Mouse (Mus musculus): ENCODE results near the gene Mindy4. TPM values are rescaled to one million over a fixed set of nuclear protein-coding genes. Genes with fewer than 3 reads are reported as not detected.

Gene Mindy4
- total RNA-seq, 2 experiments from 2014 or later = 13.4 to 13.7 TPM

DNA sequence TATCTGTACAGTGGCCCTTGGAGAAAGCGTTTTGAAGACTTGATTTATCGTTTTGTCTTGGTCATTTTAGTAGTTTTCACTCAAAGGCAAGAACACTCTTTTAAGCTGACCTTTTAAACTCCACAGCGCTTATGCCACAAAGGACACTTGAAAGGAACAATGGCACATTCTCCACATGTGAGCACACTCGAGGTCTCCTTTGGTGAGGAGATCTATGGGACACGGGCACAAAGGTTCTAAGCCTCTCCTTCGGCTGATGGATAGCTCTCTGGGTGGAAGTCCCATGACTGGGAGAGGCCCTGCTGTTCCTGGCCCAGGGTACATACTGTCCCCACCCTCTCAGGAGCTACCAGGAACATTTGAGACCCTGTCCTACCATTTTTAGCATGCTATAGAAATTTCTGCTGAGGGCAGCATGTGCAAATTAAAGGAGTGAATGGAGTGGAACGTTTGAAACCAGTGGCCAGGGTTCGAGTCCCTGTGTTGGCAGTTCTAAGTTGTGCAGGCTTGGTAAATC, 49.6 kb downstream of the Mindy4 start:
- no peak for DNase-seq (ENCODE audit: extremely low spot score in 1 of 2, low spot score in 1 of 2)

DNA sequence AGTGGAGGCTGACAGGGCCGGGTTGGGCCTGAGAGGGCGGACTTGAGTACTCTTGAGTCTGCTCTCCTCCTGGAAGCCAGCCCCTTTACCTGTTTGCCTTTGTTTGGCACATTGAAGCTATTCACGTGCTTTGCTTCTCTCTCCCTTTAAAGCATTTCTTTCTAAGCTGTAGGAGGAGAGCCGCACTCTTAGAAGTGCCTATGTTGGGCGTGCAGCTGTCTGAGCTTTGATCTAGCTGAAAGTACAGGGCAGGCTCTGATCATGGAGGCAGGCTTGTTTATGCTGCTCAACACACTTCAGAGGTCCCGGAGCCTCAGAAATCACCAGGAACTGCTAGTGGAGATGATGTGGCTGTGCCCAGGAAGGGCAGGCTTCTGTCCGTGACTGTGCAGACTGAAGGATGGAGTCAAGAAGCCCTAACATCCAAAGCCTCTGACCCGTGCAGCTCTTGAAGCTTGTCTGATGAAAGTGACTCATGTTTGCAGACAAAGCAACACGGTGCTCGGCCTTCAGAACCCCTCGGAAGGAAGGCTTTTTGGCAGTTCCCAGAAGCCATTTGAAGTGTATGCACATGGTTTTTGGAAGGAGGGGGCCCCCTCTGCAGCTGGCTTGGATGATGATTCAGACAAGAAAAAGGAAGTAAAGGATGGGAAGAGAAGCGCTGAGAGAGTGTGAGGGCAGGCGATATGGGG, 53.5 kb downstream of the Mindy4 start:
- no peak for DNase-seq (ENCODE audit: extremely low spot score in 1 of 2, low spot score in 1 of 2)

- DNase-seq (ENCODE audit: extremely low spot score in 1 of 2, low spot score in 1 of 2) = no peak
These were observed 54.1 kb downstream of the Mindy4 start for GRCm38 (mm10) chr6:55257246-55257645.

GRCm38 (mm10) chr6:55258428-55259325, 55.5 kb downstream of the Mindy4 start:
- DNase-seq (ENCODE audit: extremely low spot score in 1 of 2, low spot score in 1 of 2) = no peak

DNA sequence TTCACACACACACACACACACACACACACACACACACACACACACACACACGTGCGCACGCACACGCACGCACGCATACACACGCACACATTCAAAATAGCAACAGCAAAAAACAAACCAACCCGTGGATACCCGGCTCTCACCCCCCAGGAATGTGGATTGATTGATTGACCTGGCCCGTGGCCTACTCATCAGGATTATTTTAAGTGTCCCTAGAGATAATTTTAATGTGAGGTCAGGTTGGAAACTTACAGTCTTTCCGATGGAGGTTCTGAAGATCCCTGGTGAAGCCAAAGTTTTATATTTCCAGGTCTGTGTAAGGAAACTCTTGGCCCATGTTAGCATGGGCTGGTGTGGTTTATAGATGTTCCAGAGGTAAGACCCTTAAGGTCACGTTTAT, 59.0 kb downstream of the Mindy4 start:
- no peak for DNase-seq (ENCODE audit: extremely low spot score in 1 of 2, low spot score in 1 of 2)

GRCm38 (mm10) chr6:55263490-55264046, 60.4 kb downstream of the Mindy4 start:
- no peak for DNase-seq (ENCODE audit: extremely low spot score in 1 of 2, low spot score in 1 of 2)

GRCm38 (mm10) chr6:55264741-55265366, 61.7 kb downstream of the Mindy4 start:
- no peak for DNase-seq (ENCODE audit: extremely low spot score in 1 of 2, low spot score in 1 of 2)

DNA sequence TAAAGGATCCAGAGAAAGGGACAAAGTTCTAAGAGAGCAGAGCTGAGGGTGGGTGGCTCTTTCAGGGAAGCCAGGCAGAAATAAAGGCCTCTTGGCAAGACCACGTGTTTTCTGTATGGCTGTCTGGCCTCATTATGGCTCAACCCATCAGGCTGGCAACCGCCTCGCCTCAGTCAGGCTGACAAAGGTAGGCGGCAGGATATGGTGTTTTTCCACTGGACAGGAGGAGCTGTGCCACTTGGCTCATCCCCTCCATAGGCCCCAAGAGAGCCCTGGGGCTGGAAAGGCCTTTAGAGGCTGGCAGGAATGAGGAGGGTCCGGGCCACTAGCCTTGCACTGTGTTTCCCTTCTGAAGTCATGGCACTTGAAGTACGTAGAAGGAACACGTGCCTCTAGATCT, 69.8 kb downstream of the Mindy4 start:
- no peak for DNase-seq (ENCODE audit: extremely low spot score in 1 of 2, low spot score in 1 of 2)

DNA sequence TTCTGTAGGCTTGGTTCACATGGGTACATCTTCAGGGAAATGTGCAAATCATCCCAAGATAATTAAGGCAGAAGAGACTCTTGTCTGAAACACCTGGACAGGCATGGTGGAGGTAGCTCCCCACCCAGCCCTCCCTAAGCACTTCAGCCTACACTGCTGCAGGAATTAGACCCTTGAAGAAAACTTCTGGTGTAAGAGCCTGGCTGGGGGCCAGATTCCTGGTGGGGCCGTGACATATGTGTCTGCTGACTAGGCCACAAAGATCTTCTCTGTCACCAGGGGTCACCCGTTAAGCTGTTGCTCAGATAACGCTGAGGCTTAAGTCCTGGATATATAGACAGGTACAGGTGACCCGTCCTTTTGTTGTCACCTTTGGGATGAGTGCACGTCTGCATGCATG, 70.3 kb downstream of the Mindy4 start:
- DNase-seq (ENCODE audit: extremely low spot score in 1 of 2, low spot score in 1 of 2) = no peak

- DNase-seq (ENCODE audit: extremely low spot score in 1 of 2, low spot score in 1 of 2) = no peak
These were observed 71.8 kb downstream of the Mindy4 start for GRCm38 (mm10) chr6:55275000-55275399.

GRCm38 (mm10) chr6:55275786-55276185, 72.6 kb downstream of the Mindy4 start:
- DNase-seq (ENCODE audit: extremely low spot score in 1 of 2, low spot score in 1 of 2) = no peak

GRCm38 (mm10) chr6:55276692-55277282, 73.6 kb downstream of the Mindy4 start:
- no peak for DNase-seq (ENCODE audit: extremely low spot score in 1 of 2, low spot score in 1 of 2)

- DNase-seq (ENCODE audit: extremely low spot score in 1 of 2, low spot score in 1 of 2) = no peak
These were observed 74.9 kb downstream of the Mindy4 start for GRCm38 (mm10) chr6:55278086-55278485.

- DNase-seq (ENCODE audit: extremely low spot score in 1 of 2, low spot score in 1 of 2) = no peak
These were observed 75.3 kb downstream of the Mindy4 start for GRCm38 (mm10) chr6:55278520-55278919.

DNA sequence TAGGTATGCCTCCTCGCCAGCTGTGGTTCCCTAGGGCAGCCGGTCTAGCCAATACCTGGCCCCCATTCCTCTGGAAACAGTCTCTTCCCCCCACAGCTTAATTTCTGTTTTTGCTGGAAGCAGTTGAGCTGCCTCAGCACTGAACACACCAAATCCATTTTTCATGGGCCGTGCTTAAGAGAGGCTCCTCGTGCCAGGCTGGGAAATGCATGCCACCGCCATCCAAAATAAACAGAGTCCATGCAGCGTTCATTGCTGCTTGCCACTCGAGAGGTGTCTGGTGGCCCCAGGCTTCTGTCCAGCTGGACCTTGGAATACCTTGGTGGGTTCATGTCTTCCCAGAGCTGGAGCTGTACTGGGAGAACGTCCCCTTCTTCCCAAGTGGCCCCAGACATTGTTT, 77.8 kb downstream of the Mindy4 start:
- no peak for DNase-seq (ENCODE audit: extremely low spot score in 1 of 2, low spot score in 1 of 2)

DNA sequence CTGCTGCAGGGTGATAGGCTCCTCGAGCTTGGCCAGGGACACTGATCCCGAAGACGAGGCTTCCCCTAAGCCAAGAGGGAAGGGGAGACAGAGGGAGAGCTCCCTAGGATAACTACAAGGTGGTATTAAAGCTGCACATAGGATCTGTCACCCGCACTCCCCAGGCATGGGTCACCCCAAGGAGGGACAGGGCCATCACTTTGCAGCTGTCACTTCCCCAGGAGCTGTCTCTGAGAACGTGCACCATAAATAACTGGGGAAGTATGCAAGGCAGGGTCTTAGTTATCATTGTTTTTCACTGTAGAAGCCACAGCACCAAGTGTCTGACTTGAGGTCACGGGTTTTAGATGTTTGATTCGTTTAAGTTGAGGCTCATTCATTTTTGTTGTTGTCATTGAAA, 78.5 kb downstream of the Mindy4 start:
- no peak for DNase-seq (ENCODE audit: extremely low spot score in 1 of 2, low spot score in 1 of 2)

- no peak for DNase-seq (ENCODE audit: extremely low spot score in 1 of 2, low spot score in 1 of 2)
These were observed 79.2 kb downstream of the Mindy4 start for GRCm38 (mm10) chr6:55282348-55282747.

DNA sequence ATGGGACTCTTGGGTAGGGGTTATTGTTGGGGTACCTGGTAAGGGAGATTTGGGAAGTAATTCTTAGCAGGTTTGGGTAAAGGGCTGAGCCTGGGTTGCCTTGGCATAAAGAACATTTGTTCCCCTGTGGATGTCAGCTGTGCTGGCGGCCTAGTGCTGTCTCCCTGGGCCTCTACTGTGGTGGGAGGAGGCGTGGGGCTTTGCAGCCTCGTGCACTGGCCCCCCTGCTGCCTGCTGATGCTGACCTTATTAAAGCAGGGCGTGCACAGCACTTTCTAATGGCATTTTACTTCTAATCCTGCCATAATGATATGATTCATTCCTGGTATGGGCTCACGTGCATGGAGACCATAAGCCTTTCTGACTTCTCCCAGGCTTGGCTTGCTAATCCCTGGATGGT, 82.0 kb downstream of the Mindy4 start:
- no peak for DNase-seq (ENCODE audit: extremely low spot score in 1 of 2, low spot score in 1 of 2)

DNA sequence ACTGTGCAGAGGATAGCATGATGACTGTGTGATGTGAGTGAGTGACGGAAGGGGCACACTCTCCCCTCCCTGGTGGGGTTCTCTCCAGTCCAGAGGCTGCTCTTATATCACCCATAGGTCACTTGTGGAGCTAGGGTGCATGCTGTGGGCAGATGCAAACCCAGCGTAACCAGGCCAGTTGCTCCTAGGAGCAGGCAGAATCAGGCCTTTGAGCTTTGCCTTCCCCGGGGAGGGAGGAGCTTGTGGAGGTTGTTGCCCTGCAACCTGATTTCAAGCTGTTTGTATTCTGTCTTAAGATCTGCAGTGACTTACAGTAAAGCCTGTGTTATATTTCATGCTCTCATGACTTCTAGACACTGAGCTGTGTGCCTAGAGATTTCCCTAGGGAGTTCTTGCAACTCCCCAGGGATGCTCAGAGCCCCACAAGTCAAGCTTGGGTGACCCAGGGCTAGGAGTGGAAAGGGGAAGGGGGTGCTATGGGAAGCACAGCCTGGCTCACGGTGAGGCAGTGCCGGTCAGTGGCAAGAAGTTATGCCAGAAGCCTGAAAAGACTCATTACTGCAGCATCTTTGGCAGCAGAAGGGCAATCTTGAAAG, 84.9 kb downstream of the Mindy4 start:
- DNase-seq (ENCODE audit: extremely low spot score in 1 of 2, low spot score in 1 of 2) = no peak

GRCm38 (mm10) chr6:55294549-55295131, 91.5 kb downstream of the Mindy4 start:
- no peak for DNase-seq (ENCODE audit: extremely low spot score in 1 of 2, low spot score in 1 of 2)

Measured in layer of hippocampus, postnatal 25 days (tissue).